In genomic region chr5:68470162-68470561, GRCm38 (mm10) we compare ENCODE assay signal across 20 mouse cellular contexts.
DNase-seq lines count a peak whose midpoint lies in the region; ATAC-seq and TF ChIP-seq lines count a peak whose summit lies in the region.
"Had no signal": no experiment of that assay in that cellular context is flagged by ENCODE, and none has a peak within 500 bp of the region (broad histone marks: within the 10 kb centered on the region; RNA-seq: fewer than 3 reads in every experiment).

No protein-coding gene starts in this region.

- H3K9ac ChIP-seq in midbrain, postnatal 0 days (replicated peaks; ENCODE audit: low read length, poor library complexity, severe bottlenecking), result no peak overlapping the region
- no peak overlapping the region for H3K9ac ChIP-seq in midbrain, embryonic 16.5 days (ENCODE audit: low read depth, low read length)
- no peak overlapping the region for H3K9ac ChIP-seq in midbrain, embryonic 13.5 days (replicated peaks)
- H3K9ac ChIP-seq: embryonic facial prominence, embryonic 13.5 days; hindbrain, embryonic 14.5 days; limb, embryonic 12.5 days; liver, embryonic 13.5 days had no signal

- H3K4me3 ChIP-seq in midbrain, postnatal 0 days (ENCODE audit: low read depth, low read length), result no peak overlapping the region
- H3K4me3 ChIP-seq in midbrain, embryonic 16.5 days (ENCODE audit: low read depth, low read length), result no peak overlapping the region
- H3K4me3 ChIP-seq in midbrain, embryonic 13.5 days (replicated peaks), result no peak overlapping the region
- H3K4me3 ChIP-seq: embryonic facial prominence, embryonic 13.5 days; limb, embryonic 12.5 days; liver, embryonic 13.5 days had no signal

- no peaks in the 10 kb centered on the region for H3K9me3 ChIP-seq in midbrain, postnatal 0 days (ENCODE audit: low read length)
- no peaks in the 10 kb centered on the region for H3K9me3 ChIP-seq in midbrain, embryonic 16.5 days (replicated peaks; ENCODE audit: control insufficient read depth, low read length, poor library complexity, severe bottlenecking)
- no peaks in the 10 kb centered on the region for H3K9me3 ChIP-seq in midbrain, embryonic 13.5 days
- H3K9me3 ChIP-seq: embryonic facial prominence, embryonic 13.5 days; limb, embryonic 12.5 days; liver, embryonic 13.5 days had no signal

- H3K27ac ChIP-seq in midbrain, postnatal 0 days (ENCODE audit: low read depth, low read length), result no peak overlapping the region
- H3K27ac ChIP-seq in midbrain, embryonic 16.5 days (ENCODE audit: low read length), result no peak overlapping the region
- no peak overlapping the region for H3K27ac ChIP-seq in midbrain, embryonic 13.5 days
- H3K27ac ChIP-seq: embryonic facial prominence, embryonic 13.5 days; hindbrain, embryonic 14.5 days; kidney, postnatal 0 days; limb, embryonic 12.5 days; liver, embryonic 13.5 days; stomach, postnatal 0 days had no signal

- H3K4me2 ChIP-seq in midbrain, postnatal 0 days (ENCODE audit: low read depth, low read length, poor library complexity, severe bottlenecking), result no peak overlapping the region
- no peak overlapping the region for H3K4me2 ChIP-seq in midbrain, embryonic 16.5 days (ENCODE audit: low read length)
- H3K4me2 ChIP-seq in midbrain, embryonic 13.5 days (replicated peaks), result no peak overlapping the region
- H3K4me2 ChIP-seq: embryonic facial prominence, embryonic 13.5 days; heart, embryonic 11.5 days; hindbrain, embryonic 14.5 days; limb, embryonic 12.5 days; liver, embryonic 13.5 days had no signal

- TF ChIP-seq CTCF in midbrain, postnatal 0 days (IDR thresholded peaks at IDR 0.05), result no peak

- no peak for ATAC-seq in midbrain, postnatal 0 days (ENCODE audit: low FRiP score)
- ATAC-seq in midbrain, embryonic 16.5 days, result no peak
- ATAC-seq in midbrain, embryonic 13.5 days, result no peak
- ATAC-seq: intestine, postnatal 0 days; lung, postnatal 0 days had no signal

- 87% methylated on average over 2 of the region's 2 CpGs for WGBS in midbrain, postnatal 0 days
- WGBS in midbrain, embryonic 16.5 days, result 85% methylated on average over 2 of the region's 2 CpGs
- 81% methylated on average over 2 of the region's 2 CpGs for WGBS in midbrain, embryonic 13.5 days

- no peaks in the 10 kb centered on the region for H3K4me1 ChIP-seq in midbrain, postnatal 0 days (ENCODE audit: insufficient read depth, low read length)
- no peaks in the 10 kb centered on the region for H3K4me1 ChIP-seq in midbrain, embryonic 16.5 days (ENCODE audit: control insufficient read depth, insufficient read depth, low read length)
- H3K4me1 ChIP-seq in midbrain, embryonic 13.5 days (replicated peaks), result no peaks in the 10 kb centered on the region
- H3K4me1 ChIP-seq: embryonic facial prominence, embryonic 13.5 days; limb, embryonic 12.5 days; liver, embryonic 13.5 days had no signal

- peak; percentile 4 for DNase-seq in adrenal gland, adult 2 months
- no peak for DNase-seq in adrenal gland, adult 18-20 months (ENCODE audit: low spot score in 2 of 2)
- peak; percentile 20 for DNase-seq in midbrain, postnatal 0 days (ENCODE audit: low spot score)
- DNase-seq in cerebellum, adult 18-20 months, result peak; percentile 78 to 81
- peak; percentile 80 to 82 for DNase-seq in cerebellum, postnatal 36 days
- no peak for DNase-seq in thymus, adult 18-20 months
- DNase-seq: heart, postnatal 14 days; liver, embryonic 13.5 days; midbrain, embryonic 14.5 days; thymus, postnatal 36 days had no signal

- H3K36me3 ChIP-seq in midbrain, postnatal 0 days (ENCODE audit: insufficient read depth, low read length), result no peaks in the 10 kb centered on the region
- H3K36me3 ChIP-seq in midbrain, embryonic 16.5 days (ENCODE audit: control insufficient read depth, insufficient read depth, low read length), result no peaks in the 10 kb centered on the region
- H3K36me3 ChIP-seq in midbrain, embryonic 13.5 days, result no peaks in the 10 kb centered on the region
- H3K36me3 ChIP-seq: embryonic facial prominence, embryonic 13.5 days; limb, embryonic 12.5 days; liver, embryonic 13.5 days had no signal

- H3K27me3 ChIP-seq in midbrain, postnatal 0 days (ENCODE audit: insufficient read depth, low read length), result no peaks in the 10 kb centered on the region
- H3K27me3 ChIP-seq in midbrain, embryonic 16.5 days (ENCODE audit: control insufficient read depth, insufficient read depth, low read depth, low read length), result no peaks in the 10 kb centered on the region
- no peaks in the 10 kb centered on the region for H3K27me3 ChIP-seq in midbrain, embryonic 13.5 days
- H3K27me3 ChIP-seq: embryonic facial prominence, embryonic 13.5 days; limb, embryonic 12.5 days; liver, embryonic 13.5 days had no signal

Comparison
In these comparisons a context has a peak if more than half of its experiments do, and no peak if none do; other contexts are left out.
1. DNase-seq: peak in adrenal gland, adult 2 months (single experiment), midbrain, postnatal 0 days (single experiment), cerebellum, adult 18-20 months (2 of 2) and cerebellum, postnatal 36 days (2 of 2); none in adrenal gland, adult 18-20 months (0 of 2) and thymus, adult 18-20 months (0 of 2).